Mouse (Mus musculus) retina, embryonic 14.5 days (tissue): Measurements from ENCODE around the gene Nog.

Source experiments
- DNase-seq: peaks from one replicate; pipeline ENCODE4 v3.0.0-alpha.2; 2015; ENCODE audit warnings: low spot score

Gene Nog

DNA sequence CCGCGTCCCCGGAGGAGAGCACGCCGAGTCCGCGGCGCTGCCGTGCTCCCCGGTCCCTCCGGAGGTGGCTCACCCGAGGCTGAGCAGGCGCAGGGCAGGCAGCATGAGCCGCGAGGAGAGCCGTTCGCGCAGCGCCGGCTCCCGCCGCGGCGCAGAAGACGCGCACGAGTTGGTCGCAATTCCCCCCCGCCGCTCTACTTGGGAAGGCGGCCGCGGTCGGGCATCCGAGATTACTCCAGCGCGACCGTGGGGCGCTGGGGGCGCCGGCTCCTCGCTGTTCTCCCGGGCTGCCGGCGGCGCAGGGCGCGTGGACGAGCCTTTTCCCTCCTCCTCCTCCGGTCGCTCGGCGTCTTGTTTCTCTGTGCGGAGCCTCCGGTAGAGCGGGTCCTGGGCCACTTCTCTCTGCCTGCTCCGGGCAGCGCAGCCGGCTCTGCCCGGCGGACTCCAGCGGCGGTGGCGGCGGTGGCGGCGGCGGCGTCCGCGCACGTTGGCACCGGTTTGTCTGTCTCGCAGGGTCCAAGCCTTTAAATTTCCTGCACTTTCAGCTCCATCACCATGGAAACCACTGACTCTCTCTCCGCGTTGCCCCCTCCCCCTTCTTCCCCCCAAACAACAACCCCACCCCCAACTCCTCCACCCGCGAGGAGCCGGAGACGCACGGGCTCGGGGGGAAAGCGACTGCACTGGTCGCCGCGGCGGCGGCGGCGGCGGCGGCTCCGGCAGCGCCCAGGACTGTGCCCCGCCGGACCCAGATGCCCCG is at the start of gene Nog:
TSS of gene Nog (minus strand) at position 277 of the 760 bp plus-strand sequence.
- peak; percentile 68 for DNase-seq

- no peak for DNase-seq
Observed at GRCm38 (mm10) chr11:89340238-89340637, 38.1 kb upstream of the Nog start.

GRCm38 (mm10) chr11:89339783-89340182 is 37.7 kb upstream of the Nog start:
- no peak for DNase-seq

- DNase-seq = no peak
Observed at GRCm38 (mm10) chr11:89337910-89338309, 35.8 kb upstream of the Nog start.

GRCm38 (mm10) chr11:89327089-89327881 is 25.2 kb upstream of the Nog start:
- no peak for DNase-seq

GRCm38 (mm10) chr11:89321775-89322174 is 19.6 kb upstream of the Nog start:
- DNase-seq = no peak

GRCm38 (mm10) chr11:89319675-89320074 is 17.5 kb upstream of the Nog start:
- no peak for DNase-seq

DNA sequence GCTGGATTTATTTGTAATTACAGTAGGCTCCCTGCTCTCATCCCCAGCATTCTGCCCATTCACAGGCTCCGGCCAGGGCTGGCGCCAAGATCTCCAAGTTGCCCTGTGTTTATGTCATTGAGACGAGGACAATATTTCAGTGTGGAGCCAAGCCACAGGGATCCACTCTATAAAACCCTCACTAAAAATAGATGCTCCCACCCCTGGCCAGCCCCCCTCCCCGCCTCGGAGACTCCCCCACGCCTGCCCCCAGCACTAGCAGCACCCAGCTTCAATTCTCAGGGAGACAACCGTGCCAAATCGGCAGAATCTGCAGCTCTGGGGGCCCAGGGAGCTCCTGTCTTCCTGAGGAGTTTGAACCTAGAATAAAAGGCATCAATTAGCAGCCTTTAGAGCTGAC is 16.2 kb upstream of the Nog start:
- no peak for DNase-seq

DNA sequence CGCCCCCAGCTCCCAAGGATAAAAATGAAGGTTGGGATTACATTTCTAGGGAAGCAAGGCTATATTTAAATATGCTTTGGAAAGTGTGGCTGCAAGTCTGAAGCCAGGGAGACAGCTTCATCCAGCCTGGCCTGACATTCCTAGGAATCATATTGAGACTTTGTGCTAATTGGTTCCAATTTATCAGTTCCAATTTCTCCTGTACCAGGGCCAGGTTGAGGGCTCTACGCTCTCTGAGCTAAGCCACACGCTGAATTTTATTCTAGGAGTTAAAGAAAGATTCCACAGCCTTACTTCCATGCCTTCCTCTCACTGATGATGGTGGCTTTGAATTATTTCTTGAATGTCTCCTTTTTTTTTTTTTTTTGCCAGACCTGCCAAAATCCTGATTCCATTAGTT is 15.6 kb upstream of the Nog start:
- no peak for DNase-seq

DNA sequence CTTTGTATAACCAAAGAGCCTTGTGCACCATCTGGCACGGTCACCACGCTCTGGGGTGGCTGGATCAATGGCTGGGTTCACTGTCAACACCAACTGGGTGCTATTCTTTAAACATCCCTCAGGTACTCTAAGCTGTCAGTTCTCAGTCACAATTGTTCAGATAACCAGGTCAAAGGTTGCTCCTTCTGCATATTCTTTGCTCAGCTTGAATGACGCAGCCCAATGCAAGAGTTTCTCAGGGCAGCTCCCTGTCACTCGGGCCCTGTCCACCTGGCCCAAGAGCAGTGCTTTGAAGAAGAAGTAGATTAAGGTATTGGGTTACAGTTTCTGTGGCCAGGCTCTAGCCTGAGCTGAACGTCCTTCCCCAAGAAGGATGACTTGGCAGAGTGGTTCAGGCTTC is 12.2 kb upstream of the Nog start:
- no peak for DNase-seq

DNA sequence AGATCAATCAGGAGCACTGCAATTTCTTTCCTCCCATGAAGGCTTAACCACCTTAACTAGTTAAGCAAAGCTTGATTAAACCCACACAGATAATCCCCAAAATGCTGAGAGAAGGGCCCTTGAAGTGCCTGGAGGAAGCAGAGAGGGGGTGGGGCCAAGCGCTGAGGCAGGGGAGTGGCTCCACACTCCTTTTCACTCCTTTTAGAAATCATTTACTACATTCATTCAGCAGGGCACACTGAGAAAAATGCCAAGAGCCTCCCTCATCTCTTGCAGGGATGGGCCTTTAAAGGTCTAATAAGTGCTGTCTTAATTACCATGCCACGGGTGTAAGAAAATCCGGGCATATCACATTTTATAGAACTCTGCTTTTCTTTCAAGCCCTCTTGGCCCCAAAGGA is 10.2 kb upstream of the Nog start:
- DNase-seq = no peak

DNA sequence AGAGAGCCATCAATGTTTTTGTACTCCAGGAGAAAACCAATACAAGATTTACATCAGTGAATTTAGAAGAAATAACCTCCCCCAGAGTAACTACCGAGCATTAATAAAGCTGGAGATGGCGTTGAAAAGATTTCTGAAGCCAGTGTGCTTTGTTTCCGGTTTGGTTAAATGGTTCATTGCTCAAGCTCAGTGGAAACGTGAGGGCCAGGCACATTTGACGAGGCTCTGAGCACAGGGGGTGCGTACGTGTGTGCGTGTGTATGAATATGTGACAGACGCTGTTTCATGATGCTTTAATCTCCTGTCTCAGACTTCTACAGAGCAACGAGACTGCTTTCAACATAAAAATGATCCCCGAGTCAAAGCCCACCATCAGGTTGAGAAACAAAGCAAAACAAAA is 8.1 kb upstream of the Nog start:
- DNase-seq = no peak

- peak; percentile 93 for DNase-seq
Observed at GRCm38 (mm10) chr11:89303421-89303820, 1.3 kb upstream of the Nog start.

- peak; percentile 60 for DNase-seq
Observed at GRCm38 (mm10) chr11:89302816-89303180, 666 bp upstream of the Nog start.

- peak; percentile 54 for DNase-seq
Observed at GRCm38 (mm10) chr11:89301331-89302055, 639 bp downstream of the Nog start.

DNA sequence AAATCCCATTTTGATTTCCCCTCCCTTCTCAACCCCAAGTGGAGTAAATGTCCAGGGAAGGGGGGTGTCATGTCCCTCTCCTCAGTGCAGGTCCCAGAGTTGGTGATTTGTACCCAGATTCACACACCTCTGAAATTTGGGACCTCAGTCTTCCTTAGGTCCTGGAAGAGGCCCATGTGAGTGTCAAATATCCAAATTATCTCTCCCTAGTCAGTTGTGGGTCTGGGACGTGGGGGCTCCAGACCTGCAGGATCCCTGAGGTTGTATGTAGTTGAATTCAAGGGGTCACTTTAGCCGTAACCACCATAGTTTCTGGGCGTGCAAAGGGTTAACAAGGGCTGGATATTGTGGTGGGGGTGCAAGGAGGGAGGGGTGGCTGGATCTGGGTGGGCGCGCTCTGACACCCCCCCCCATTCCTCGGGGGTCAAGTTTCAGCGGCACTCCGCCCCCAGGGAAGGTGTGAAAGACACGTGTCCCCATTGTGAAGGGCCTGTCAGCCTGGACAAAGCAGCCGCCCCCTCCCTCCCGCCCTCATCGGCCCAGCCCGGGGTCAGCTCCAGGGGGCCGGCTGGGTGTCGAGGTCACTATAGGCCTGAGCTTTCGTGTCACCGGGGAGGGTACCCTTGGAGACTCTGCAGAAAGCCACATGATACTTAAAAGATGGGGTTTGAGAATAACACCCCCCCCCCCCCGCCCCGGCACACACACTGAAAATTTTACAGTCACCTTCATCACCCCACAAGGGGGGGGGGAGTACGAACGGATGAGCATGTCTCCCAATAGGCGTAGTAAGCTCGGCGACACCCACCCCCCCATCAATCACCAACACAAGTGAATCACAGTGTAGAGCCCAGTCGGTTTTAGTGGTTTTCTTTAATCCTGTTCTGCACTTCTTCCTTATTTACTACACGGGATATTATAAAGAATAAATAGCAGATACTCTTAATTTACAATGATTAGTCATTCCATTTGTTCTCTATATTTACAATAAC is 2.1 kb downstream of the Nog start:
- DNase-seq = peak; percentile 9

DNA sequence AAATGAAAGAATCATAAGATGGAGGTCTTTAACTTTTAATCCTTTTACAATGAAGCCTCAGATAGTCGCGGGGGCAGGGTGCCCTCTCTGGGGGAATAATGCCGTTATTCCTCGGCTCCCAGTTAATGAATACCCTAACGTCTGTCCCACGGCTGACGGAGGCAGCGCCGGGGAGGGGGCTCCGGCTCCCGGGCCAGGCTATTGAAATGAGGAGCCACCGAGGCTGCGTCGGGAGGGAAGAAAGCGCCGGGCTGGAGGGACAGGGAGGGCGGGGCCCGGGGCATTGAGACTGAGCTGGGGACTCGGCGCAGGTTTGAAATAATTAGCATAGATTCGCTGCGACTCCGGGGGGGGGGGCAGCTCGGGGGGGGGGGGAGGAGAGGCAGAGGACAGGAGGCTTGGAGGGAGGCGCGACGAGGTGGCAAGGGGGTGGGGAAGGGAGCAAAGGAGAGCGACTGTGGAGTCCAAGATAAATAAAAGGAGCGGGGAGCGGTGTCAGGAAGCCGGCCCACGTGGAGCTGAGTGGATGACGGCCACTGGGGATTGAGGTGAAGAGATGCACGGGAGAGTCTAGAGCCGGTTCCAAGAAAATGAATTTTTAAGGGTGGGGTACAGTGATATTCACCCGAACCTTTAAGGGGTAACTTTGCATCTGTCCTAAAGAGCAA is 2.9 kb downstream of the Nog start:
- DNase-seq = peak; percentile 70

DNA sequence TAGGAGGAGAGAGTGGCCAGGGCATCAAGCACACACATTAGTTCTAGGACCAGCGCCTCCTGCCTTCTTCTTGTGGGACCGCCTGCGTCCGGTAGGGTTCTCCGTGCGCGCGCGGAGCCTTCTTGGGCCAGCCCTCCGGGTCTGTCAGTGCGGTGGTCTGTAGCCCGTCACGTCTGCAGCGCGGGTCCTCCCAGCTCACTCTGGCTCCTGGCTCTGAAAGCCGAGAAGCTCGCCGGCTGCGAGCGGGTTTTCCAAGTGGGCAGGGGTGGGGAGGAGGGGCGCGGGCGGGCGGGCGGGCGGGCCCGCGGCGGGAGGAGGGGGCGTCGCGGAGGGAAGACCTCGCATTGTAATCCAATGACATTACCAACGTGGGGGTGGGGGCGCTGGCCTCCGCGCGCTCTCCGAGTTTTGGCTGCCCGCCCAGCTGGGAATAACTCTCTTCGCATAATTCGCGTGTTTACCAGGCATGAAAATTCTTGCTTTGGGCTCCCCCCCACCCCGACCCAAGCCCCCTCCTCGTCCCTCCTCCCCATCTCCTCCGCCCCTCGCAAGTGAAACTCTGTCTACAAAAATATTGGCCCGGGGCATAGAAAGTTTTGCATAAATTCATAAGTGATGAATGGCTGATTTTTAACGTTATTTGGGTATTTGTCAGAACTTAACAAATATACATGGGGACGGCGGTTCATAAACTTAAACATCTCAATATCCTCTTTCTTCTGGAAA is 3.7 kb downstream of the Nog start:
- DNase-seq = peak; percentile 79

DNA sequence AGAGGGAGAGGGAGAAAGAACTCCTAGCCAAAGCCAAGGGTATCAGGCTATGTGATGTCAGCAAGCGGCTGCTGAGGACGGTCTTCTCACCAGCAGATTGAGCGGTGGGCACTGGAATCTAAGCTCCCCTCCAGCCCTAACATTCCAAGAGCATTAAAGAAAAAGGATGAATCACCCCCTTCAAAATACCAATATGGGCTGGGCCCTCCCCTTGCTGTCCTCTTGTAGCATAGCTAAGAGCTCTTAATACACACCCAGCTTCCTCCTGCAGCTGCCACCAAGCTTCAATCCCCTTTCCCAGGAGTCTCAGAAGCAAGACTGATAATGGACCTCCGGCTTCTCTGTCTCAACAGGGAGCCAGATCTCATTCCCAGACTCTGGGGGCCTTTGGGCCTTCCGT is 4.6 kb downstream of the Nog start:
- DNase-seq = no peak

DNA sequence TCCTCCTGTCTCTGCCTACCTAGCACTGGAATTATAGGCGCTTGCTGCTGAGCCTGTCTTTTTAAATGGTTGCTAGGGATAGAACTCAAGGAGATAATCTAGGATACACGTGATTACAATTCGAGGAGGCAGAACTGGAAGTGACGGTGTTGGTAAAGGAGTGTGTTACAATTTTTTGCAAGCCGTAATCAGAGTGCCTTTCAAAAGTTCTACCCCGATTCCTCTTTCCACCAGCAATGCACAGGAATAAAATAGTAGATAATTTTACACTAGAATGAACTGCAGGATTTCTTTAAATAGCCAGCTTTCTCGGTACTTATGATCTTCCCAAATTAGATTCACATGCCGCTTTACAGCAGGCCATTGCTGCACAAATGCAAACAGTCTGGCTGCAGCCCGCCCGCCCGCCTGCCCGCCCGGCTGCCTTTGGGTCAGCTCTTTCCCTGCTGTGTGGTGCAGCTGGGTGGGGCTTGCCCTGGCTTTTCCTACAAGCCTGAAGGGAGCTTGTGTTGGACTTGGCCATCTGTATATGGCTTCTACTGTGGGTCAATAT is 32.2 kb downstream of the Nog start:
- no peak for DNase-seq
